Mouse (Mus musculus) MEL (cell line): ENCODE results near the gene Apc2. TPM values are rescaled to one million over a fixed set of nuclear protein-coding genes. Genes with fewer than 3 reads are reported as not detected.

ENCODE experiments used
- DNase-seq: peaks from one replicate; pipeline ENCODE4 v3.0.0; 2011; ENCODE audit warnings: low read depth, low spot score
- H3K27ac ChIP-seq: 2 replicates; pipeline ENCODE4 v1.5.1; 2012; ENCODE audit warnings: low read depth, mild to moderate bottlenecking, control low read depth, low read length, moderate library complexity; ENCODE audit not compliant: control insufficient read depth
- H3K27me3 ChIP-seq, 2 experiments: fragments of 150-350 bp in 1 of 2; sonication (generic) in 1 of 2; 2 replicates each; pipeline ENCODE4 v1.6.1; 2012; ENCODE audit warnings: low read length in 2 of 2, mild to moderate bottlenecking in 2 of 2, improper control_type of control experiment in 1 of 2, moderate library complexity in 1 of 2; ENCODE audit not compliant: insufficient read depth in 2 of 2, control insufficient read depth in 1 of 2
- H3K36me3 ChIP-seq, 2 experiments: 2 replicates each; pipeline ENCODE4 v1.6.1; 2012 to 2014; ENCODE audit warnings: low read length in 2 of 2, improper control_type of control experiment in 1 of 2, inconsistent platforms in 1 of 2, mild to moderate bottlenecking in 1 of 2; ENCODE audit not compliant: insufficient read depth in 2 of 2, control insufficient read depth in 1 of 2
- H3K4me1 ChIP-seq, 2 experiments: fragments of 150-350 bp in 1 of 2; sonication (generic) in 1 of 2; 2 replicates each; pipeline ENCODE4 v1.6.1; 2012; ENCODE audit warnings: low read length in 2 of 2, improper control_type of control experiment in 1 of 2, mild to moderate bottlenecking in 1 of 2; ENCODE audit not compliant: insufficient read depth in 2 of 2, control insufficient read depth in 1 of 2
- H3K4me3 ChIP-seq, 2 experiments: fragments of 150-350 bp in 1 of 2; sonication (generic) in 1 of 2; 2 replicates each; pipeline ENCODE4 v1.5.1; 2012; ENCODE audit warnings: low read depth in 2 of 2, low read length in 2 of 2, mild to moderate bottlenecking in 2 of 2, moderate library complexity in 2 of 2, control low read depth in 1 of 2, improper control_type of control experiment in 1 of 2; ENCODE audit not compliant: control insufficient read depth in 1 of 2, insufficient read depth in 1 of 2
- H3K79me2 ChIP-seq: 2 replicates; pipeline ENCODE4 v1.6.1; 2012; ENCODE audit warnings: mild to moderate bottlenecking, low read length, moderate library complexity; ENCODE audit not compliant: control insufficient read depth, poor library complexity, insufficient read depth
- H3K9ac ChIP-seq: 2 replicates; pipeline ENCODE4 v1.6.1; 2012; ENCODE audit warnings: low read depth, mild to moderate bottlenecking, control low read depth, low read length, moderate library complexity; ENCODE audit not compliant: control insufficient read depth, poor library complexity, severe bottlenecking
- H3K9me3 ChIP-seq: fragments of 150-350 bp; sonication (generic); replicated peaks from 2 replicates; pipeline ENCODE4 v1.6.1; 2012; ENCODE audit warnings: mild to moderate bottlenecking, low read length, improper control_type of control experiment, moderate library complexity; ENCODE audit not compliant: insufficient read depth
- BHLHE40 ChIP-seq: IDR thresholded peaks from 2 replicates; pipeline ENCODE4 v1.6.1; 2012; ENCODE audit warnings: low read depth, mild to moderate bottlenecking, inconsistent platforms, low read length, improper control_type of control experiment, borderline replicate concordance
- CHD1 ChIP-seq: IDR thresholded peaks from 2 replicates; pipeline ENCODE4 v1.6.1; 2012; ENCODE audit warnings: low read depth, mild to moderate bottlenecking, inconsistent platforms, low read length, improper control_type of control experiment
- CTCF ChIP-seq, 3 experiments: IDR thresholded peaks in 2 of 3; conservative IDR thresholded peaks in 1 of 3; 2 replicates each; pipeline ENCODE4 v1.5.1; 2011 to 2012; ENCODE audit warnings: low read length in 3 of 3, low read depth in 2 of 3, mild to moderate bottlenecking in 2 of 3, improper control_type of control experiment in 1 of 3, inconsistent platforms in 1 of 3, mixed read lengths in 1 of 3, moderate library complexity in 1 of 3; ENCODE audit not compliant: control insufficient read depth in 1 of 3, insufficient read depth in 1 of 3, poor library complexity in 1 of 3, severe bottlenecking in 1 of 3
- EP300 ChIP-seq, 2 experiments: IDR thresholded peaks; 2 replicates each; pipeline ENCODE4 v1.6.1; 2011; ENCODE audit warnings: improper control_type of control experiment in 2 of 2, low read length in 2 of 2, low read depth in 1 of 2, mild to moderate bottlenecking in 1 of 2
- ETS1 ChIP-seq: IDR thresholded peaks from 2 replicates; pipeline ENCODE4 v1.6.1; 2012; ENCODE audit warnings: low read depth, mild to moderate bottlenecking, inconsistent platforms, low read length, improper control_type of control experiment, moderate library complexity
- GABPA ChIP-seq: IDR thresholded peaks from 2 replicates; pipeline ENCODE4 v1.6.1; 2012; ENCODE audit warnings: low read depth, mild to moderate bottlenecking, inconsistent platforms, low read length, improper control_type of control experiment, moderate library complexity
- HCFC1 ChIP-seq: IDR thresholded peaks from 2 replicates; pipeline ENCODE4 v1.6.1; 2012; ENCODE audit warnings: low read depth, mild to moderate bottlenecking, inconsistent platforms, low read length, improper control_type of control experiment, moderate library complexity
- JUND ChIP-seq: IDR thresholded peaks from 2 replicates; pipeline ENCODE4 v1.6.1; 2011; ENCODE audit warnings: low read depth, mild to moderate bottlenecking, improper control_type of control experiment, low read length
- MAFK ChIP-seq: IDR thresholded peaks from 2 replicates; pipeline ENCODE4 v1.6.1; 2011; ENCODE audit warnings: low read depth, mild to moderate bottlenecking, low read length, improper control_type of control experiment, borderline replicate concordance
- MAX ChIP-seq: IDR thresholded peaks from 2 replicates; pipeline ENCODE4 v1.6.1; 2011; ENCODE audit warnings: low read length, improper control_type of control experiment
- MAZ ChIP-seq: IDR thresholded peaks from 2 replicates; pipeline ENCODE4 v1.6.1; 2012; ENCODE audit warnings: low read depth, mild to moderate bottlenecking, inconsistent platforms, low read length, improper control_type of control experiment
- MEF2A ChIP-seq: IDR thresholded peaks from 2 replicates; pipeline ENCODE4 v1.6.1; 2014; ENCODE audit warnings: low read depth, mild to moderate bottlenecking, inconsistent platforms, low read length, improper control_type of control experiment; ENCODE audit not compliant: poor library complexity, insufficient replicate concordance, severe bottlenecking; ENCODE audit errors: extremely low read depth
- MYB ChIP-seq: IDR thresholded peaks from 2 replicates; pipeline ENCODE4 v1.6.1; 2011; ENCODE audit warnings: mild to moderate bottlenecking, low read depth, low read length, improper control_type of control experiment
- NELFE ChIP-seq: IDR thresholded peaks from 2 replicates; pipeline ENCODE4 v1.6.1; 2011; ENCODE audit warnings: low read depth, low read length, improper control_type of control experiment
- NRF1 ChIP-seq: IDR thresholded peaks from 2 replicates; pipeline ENCODE4 v1.6.1; 2014; ENCODE audit warnings: low read depth, mild to moderate bottlenecking, inconsistent platforms, low read length, improper control_type of control experiment, moderate library complexity; ENCODE audit not compliant: poor library complexity, insufficient read depth, severe bottlenecking
- POLR2A ChIP-seq, 2 experiments: IDR thresholded peaks; 2 replicates each; pipeline ENCODE4 v1.6.1; 2011 to 2012; ENCODE audit warnings: low read length in 2 of 2, mild to moderate bottlenecking in 2 of 2, control low read depth in 1 of 2, improper control_type of control experiment in 1 of 2, low read depth in 1 of 2, moderate library complexity in 1 of 2; ENCODE audit not compliant: control insufficient read depth in 1 of 2, insufficient read depth in 1 of 2, poor library complexity in 1 of 2
- POLR2AphosphoS2 ChIP-seq: IDR thresholded peaks from 2 replicates; pipeline ENCODE4 v1.6.1; 2011; ENCODE audit warnings: low read length, improper control_type of control experiment
- RAD21 ChIP-seq: IDR thresholded peaks from 2 replicates; pipeline ENCODE4 v1.6.1; 2011; ENCODE audit warnings: mild to moderate bottlenecking, low read depth, low read length, improper control_type of control experiment
- SIN3A ChIP-seq: IDR thresholded peaks from 2 replicates; pipeline ENCODE4 v1.6.1; 2012; ENCODE audit warnings: low read length, improper control_type of control experiment, inconsistent platforms
- SMC3 ChIP-seq: IDR thresholded peaks from 2 replicates; pipeline ENCODE4 v1.6.1; 2011; ENCODE audit warnings: low read depth, low read length, improper control_type of control experiment
- TBP ChIP-seq: IDR thresholded peaks from 2 replicates; pipeline ENCODE4 v1.8.0; 2011; ENCODE audit warnings: low read depth, low read length, improper control_type of control experiment
- TCF12 ChIP-seq: IDR thresholded peaks from 2 replicates; pipeline ENCODE4 v1.6.1; 2014; ENCODE audit warnings: low read depth, mild to moderate bottlenecking, inconsistent platforms, low read length, improper control_type of control experiment, moderate library complexity
- USF1 ChIP-seq: IDR thresholded peaks from 2 replicates; pipeline ENCODE4 v1.6.1; 2014; ENCODE audit warnings: low read depth, mild to moderate bottlenecking, inconsistent platforms, low read length, improper control_type of control experiment, moderate library complexity
- ZC3H11A ChIP-seq: IDR thresholded peaks from 2 replicates; pipeline ENCODE4 v1.6.1; 2012; ENCODE audit warnings: low read depth, mild to moderate bottlenecking, inconsistent platforms, low read length, improper control_type of control experiment
- ZMIZ1 ChIP-seq: IDR thresholded peaks from 2 replicates; pipeline ENCODE4 v1.6.1; 2012; ENCODE audit warnings: low read depth, mild to moderate bottlenecking, inconsistent platforms, low read length, improper control_type of control experiment, moderate library complexity
- ZNF384 ChIP-seq: IDR thresholded peaks from 2 replicates; pipeline ENCODE4 v1.6.1; 2012; ENCODE audit warnings: low read depth, mild to moderate bottlenecking, inconsistent platforms, low read length, improper control_type of control experiment
- polyA plus RNA-seq, 2 experiments: library from polyadenylated mRNA; stranded (reverse) in 1 of 2; unstranded in 1 of 2; fragments of >175 nt in 1 of 2; fragments of >200 nt in 1 of 2; gene quantifications; 2 replicates each; pipeline versions ENCODE4 v1.2.1 to v1.2.4; 2012; ENCODE audit warnings: low replicate concordance in 2 of 2, low read depth in 1 of 2; ENCODE audit not compliant: insufficient read length in 2 of 2, insufficient read depth in 1 of 2, missing spikeins in 1 of 2
- total RNA-seq: library from RNA; depleted of rRNA; stranded (reverse); fragments of 300-350 nt; gene quantifications from 2 replicates; pipeline ENCODE4 v1.2.3, GENCODE M21; 2012

The Apc2 gene
- total and polyA plus RNA-seq, 3 experiments, result 0.58 to 1.2 TPM; not detected in 1

DNA sequence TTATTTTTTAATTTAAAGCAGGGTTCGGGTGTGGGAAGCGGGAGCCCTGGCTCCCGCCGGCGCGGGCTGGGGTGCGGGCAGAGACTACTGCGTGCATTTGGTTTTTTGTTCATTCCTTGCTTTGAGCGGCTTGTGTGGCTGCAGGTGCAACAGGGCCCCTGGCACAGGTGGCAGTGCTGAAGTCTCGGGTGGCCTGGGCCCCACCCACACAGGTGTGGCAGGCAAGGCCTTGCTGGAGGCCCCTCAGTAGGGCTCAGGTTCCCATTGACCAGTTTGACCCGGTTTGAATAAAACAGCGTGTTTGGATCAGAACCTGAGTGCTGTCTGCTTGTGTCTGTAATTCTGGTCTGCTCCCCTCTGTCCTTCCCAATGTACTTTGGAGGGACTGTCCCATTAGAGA lies 7.7 kb upstream of the Apc2 start:
- Histone ChIP-seq H3K27me3 (no peaks in the 10 kb centered on the region), H3K9me3 (no peaks in the 10 kb centered on the region), H3K4me1 (peaks cover 0 to 4% of the 10 kb centered on the region in 2 experiments; a peak in 1 of 4 replicates), H3K4me3 (no peak overlapping the region), H3K27ac (no peak overlapping the region), H3K9ac (no peak overlapping the region), H3K36me3 (peaks cover 2 to 13% of the 10 kb centered on the region in 2 experiments; a peak in 2 of 4 replicates), H3K79me2 (peaks cover 9% of the 10 kb centered on the region)
- DNase-seq, result no peak
- no peak for TF ChIP-seq NRF1
- TF ChIP-seq SIN3A, result no peak
- no peak for TF ChIP-seq TBP
- no peak for TF ChIP-seq MAFK
- no peak for TF ChIP-seq EP300 (IDR thresholded peaks at IDR 0.05; ENCODE audit: low read depth in 1 of 2, low read length in 2 of 2)
- no peak for TF ChIP-seq BHLHE40
- TF ChIP-seq ZC3H11A, result no peak
- no peak for TF ChIP-seq NELFE
- no peak for TF ChIP-seq GABPA
- no peak for TF ChIP-seq RAD21
- TF ChIP-seq SMC3, result no peak
- TF ChIP-seq POLR2AphosphoS2, result no peak
- TF ChIP-seq MAZ, result no peak
- no peak for TF ChIP-seq USF1
- TF ChIP-seq TCF12, result no peak
- no peak for TF ChIP-seq JUND
- no peak for TF ChIP-seq ZNF384
- TF ChIP-seq HCFC1, result no peak

DNA sequence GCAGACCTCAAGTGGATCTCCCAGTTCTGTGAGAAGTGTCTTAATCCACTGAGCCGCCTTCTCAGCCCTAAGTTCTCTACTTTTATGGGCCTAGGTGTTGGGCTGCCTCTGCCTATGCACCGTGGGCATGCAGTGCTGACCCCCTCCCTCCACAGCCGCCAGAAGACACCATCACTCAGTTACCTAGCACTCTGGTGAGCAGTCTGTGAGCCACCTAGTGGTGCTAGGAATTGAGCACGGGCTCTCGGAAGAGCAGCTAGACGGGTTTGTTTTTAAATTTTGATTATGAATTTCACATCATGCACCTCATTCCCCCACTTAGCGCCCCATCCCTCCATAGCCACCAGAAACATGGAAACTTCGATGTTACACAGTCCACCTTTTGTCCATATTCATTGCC lies 7.1 kb upstream of the Apc2 start:
- no peak for TF ChIP-seq EP300 (IDR thresholded peaks at IDR 0.05; ENCODE audit: low read depth in 1 of 2, low read length in 2 of 2)
- TF ChIP-seq SMC3, result peak; percentile 28; the same call in 1 of the 2 replicates
- no peak for TF ChIP-seq ZMIZ1
- TF ChIP-seq NELFE, result no peak
- peak in 2 of 3 experiments; percentile 38 to 42; a peak in 4 of 6 replicates for TF ChIP-seq CTCF (IDR thresholded peaks at IDR 0.05 in 2 of 3, conservative IDR thresholded peaks at IDR 0.05 in 1 of 3; ENCODE audit: control insufficient read depth in 1 of 3, insufficient read depth in 1 of 3, low read depth in 2 of 3, low read length in 3 of 3, poor library complexity in 1 of 3, severe bottlenecking in 1 of 3)
- no peak for TF ChIP-seq POLR2AphosphoS2
- no peak for TF ChIP-seq MAX
- no peak for TF ChIP-seq CHD1
- TF ChIP-seq POLR2A (IDR thresholded peaks at IDR 0.05; ENCODE audit: control insufficient read depth in 1 of 2, insufficient read depth in 1 of 2, low read depth in 1 of 2, low read length in 2 of 2, poor library complexity in 1 of 2), result peak in 1 of 2 experiments; percentile 30; a peak in 1 of 4 replicates
- TF ChIP-seq MEF2A, result no peak
- no peak for TF ChIP-seq MYB
- TF ChIP-seq USF1, result no peak
- TF ChIP-seq ETS1, result no peak
- Histone ChIP-seq H3K9ac (no peak overlapping the region), H3K4me1 (peaks cover 0 to 4% of the 10 kb centered on the region in 2 experiments; a peak in 1 of 4 replicates), H3K27me3 (no peaks in the 10 kb centered on the region), H3K27ac (no peak overlapping the region), H3K36me3 (peaks cover 2 to 16% of the 10 kb centered on the region in 2 experiments; a peak in 2 of 4 replicates), H3K9me3 (no peaks in the 10 kb centered on the region), H3K4me3 (no peak overlapping the region), H3K79me2 (peaks cover 14% of the 10 kb centered on the region)
- peak; percentile 42 for DNase-seq
